Mouse (Mus musculus): ENCODE data around the gene Insm2. TPM values are rescaled to one million over a fixed set of nuclear protein-coding genes. Genes with fewer than 3 reads are reported as not detected.

The Insm2 gene
- total RNA-seq, 2 experiments from 2014 or later: 3.0 to 3.3 TPM

GRCm38 (mm10) chr12:55600503-55600994, 1.3 kb downstream of the Insm2 start:
- no peak for DNase-seq (ENCODE audit: low spot score in 2 of 2)

DNA sequence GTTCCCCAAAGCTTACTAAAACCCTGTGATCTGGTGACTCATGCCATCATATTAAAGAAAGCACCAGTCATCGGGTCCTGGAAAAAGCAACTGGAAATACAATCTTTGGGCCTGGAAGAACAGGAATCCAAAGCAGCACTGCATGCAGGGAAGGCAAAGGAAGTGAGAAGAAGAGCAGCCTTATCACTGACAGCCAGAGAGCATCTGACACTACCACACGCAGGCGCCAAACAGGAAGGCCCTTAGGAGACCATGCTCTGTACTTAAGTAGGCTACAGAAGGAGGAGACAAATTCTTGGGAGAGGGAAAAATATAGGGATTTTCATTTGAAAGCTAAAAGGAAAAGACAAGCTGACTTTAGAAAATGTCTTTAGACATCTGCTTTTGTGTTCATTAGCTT, 5.2 kb downstream of the Insm2 start:
- DNase-seq (ENCODE audit: low spot score in 2 of 2): no peak

GRCm38 (mm10) chr12:55607902-55608301, 8.7 kb downstream of the Insm2 start:
- no peak for DNase-seq (ENCODE audit: low spot score in 2 of 2)

DNA sequence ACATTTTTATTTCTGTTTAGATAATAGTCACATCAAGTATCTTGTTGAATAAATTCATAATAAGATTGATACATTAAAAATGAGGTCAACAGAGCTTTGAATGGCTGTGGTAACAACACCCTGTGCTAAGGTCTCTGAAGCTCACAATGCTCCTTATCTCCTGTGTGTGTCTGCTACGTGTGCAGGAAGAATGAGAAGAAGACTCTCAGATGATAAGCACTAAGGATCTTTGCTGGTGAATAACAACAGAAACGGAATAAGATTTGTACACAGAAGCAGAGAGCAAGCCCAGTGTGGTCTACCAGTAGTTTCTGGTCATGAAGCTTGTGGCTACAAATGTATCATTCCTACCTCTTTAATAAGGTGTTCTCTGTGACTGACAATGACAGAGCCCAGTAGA, 11.6 kb downstream of the Insm2 start:
- DNase-seq (ENCODE audit: low spot score in 2 of 2): no peak

DNA sequence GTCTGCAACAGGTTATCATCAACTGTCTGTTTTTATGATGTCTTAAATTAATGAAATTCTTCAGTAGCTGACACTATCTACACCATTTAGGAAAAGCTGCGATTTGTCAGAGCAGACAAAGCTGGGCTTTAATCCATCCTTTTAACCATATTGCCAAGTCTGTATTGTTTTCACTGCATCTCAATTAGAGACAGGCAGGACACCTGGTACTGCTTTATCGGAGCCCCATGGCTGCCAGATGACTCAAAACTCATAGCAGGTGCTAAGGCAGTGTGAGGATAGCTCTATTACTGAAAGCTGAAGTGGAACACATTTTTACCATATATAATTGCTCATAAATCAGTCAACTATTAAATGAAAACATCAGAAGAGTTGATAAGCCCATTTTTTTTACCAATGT, 21.1 kb downstream of the Insm2 start:
- DNase-seq (ENCODE audit: low spot score in 2 of 2): no peak

GRCm38 (mm10) chr12:55622615-55623245, 23.5 kb downstream of the Insm2 start:
- DNase-seq (ENCODE audit: low spot score in 2 of 2): no peak

- no peak for DNase-seq (ENCODE audit: low spot score in 2 of 2)
Measured at GRCm38 (mm10) chr12:55623254-55623653, 24.0 kb downstream of the Insm2 start.

DNA sequence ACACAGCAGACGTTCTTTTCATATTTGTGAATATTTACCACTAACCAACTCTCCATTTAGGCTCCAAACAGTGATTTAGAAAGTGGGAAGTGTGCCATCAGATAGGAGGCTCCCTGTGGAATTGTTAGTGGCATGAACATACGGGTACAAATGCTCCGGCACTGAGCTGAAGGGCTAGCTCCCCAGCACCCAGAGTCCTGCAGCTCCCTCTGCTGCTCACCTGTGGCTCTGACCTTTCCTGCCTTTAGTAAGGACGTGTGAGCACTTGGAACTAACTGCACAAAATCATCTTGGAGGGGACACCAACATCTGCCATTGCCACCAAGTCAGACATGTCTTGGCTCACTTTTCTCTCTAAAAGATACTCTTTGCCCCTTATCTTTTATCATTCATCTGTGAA, 27.5 kb downstream of the Insm2 start:
- DNase-seq (ENCODE audit: low spot score in 2 of 2): no peak

DNA sequence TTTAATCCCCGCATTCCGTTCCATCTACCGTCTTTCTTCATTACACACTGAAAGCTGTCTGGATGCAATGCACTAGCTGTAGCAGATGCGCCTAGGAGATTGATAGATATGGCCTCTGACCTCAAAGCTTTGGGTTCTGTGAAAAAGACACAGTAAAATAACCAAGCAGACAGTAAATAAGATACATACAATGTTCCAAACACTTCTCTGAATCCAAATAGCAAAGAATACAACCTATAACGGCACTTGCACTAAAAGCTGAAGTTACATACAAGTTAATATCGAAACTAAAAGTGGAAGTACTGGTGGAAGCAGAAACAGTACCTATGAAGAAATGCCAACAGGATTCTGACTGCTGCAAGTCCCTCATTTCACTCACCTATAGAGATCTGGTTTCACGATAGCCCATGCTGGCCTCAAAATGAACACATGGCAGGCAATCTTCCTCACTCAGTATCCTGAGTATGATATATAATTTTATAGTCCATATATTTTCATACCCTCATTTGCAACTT, 48.8 kb downstream of the Insm2 start:
- no peak for DNase-seq (ENCODE audit: low spot score in 2 of 2)

Other genes with a start within 250 kb of the Insm2 start
- gene Psma6, start 215.2 kb upstream of the Insm2 start, total RNA-seq (2021): 100 to 1,000 TPM; 234 to 258 TPM
- 100 to 1,000 TPM; 108 to 131 TPM for gene Nfkbia, start 106.8 kb upstream of the Insm2 start, total RNA-seq (2021)
- not detected for gene Aldoart2, start 34.2 kb upstream of the Insm2 start, total RNA-seq (2021)
- gene Ralgapa1, start 221.7 kb downstream of the Insm2 start, total RNA-seq (2021): 10 to 100 TPM; 70.5 to 76.7 TPM
- 10 to 100 TPM; 43.9 to 44.7 TPM for gene Brms1l, start 236.9 kb downstream of the Insm2 start, total RNA-seq (2021)

All from adrenal gland, postnatal 4 days (tissue).